Mouse (Mus musculus): ENCODE measurements around the gene Creld1.

DNA sequence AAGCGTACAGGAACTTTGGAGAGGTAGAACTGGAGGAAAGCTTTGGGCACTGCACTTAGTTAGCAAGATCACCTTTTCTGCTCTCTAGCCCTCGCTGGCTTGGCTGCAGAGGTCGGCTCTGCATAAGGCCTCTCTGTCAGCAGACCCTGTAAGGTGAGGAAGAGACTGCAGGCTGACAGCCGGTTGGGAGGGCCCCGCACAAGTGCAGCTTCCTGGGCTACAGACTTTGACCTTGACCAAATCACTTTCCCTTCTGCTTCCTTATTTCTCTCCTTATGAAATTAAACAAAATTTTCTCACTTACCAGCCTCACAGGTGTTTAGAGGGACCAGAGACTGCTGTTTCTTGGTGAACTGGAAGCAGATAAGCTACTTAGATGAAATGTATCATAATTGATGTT is 28.1 kb upstream of the Creld1 start:
- TF ChIP-seq CTCF (IDR thresholded peaks at IDR 0.05 in 2 of 3, conservative IDR thresholded peaks at IDR 0.05 in 1 of 3; ENCODE audit: control insufficient read depth in 1 of 3, insufficient read depth in 1 of 3, low read depth in 2 of 3, low read length in 3 of 3, poor library complexity in 1 of 3, severe bottlenecking in 1 of 3) (no peak), POLR2A (IDR thresholded peaks at IDR 0.05; ENCODE audit: control insufficient read depth in 1 of 2, insufficient read depth in 1 of 2, low read depth in 1 of 2, low read length in 2 of 2, poor library complexity in 1 of 2) (no peak), ETS1 (IDR thresholded peaks at IDR 0.05; ENCODE audit: low read depth, low read length) (no peak), GATA1 (IDR thresholded peaks at IDR 0.05; ENCODE audit: low read depth, low read length) (no peak), ZKSCAN1 (IDR thresholded peaks at IDR 0.05; ENCODE audit: low read depth, low read length) (no peak), UBTF (IDR thresholded peaks at IDR 0.05; ENCODE audit: borderline replicate concordance, insufficient read depth, low read depth, low read length) (no peak)
